Mouse (Mus musculus) R1 (cell line): ENCODE data around the gene Tgfb2.
A peak's percentile ranks its signal among the peaks of the same experiment; 100 is the strongest.

ENCODE experiments used
- DNase-seq: peaks from one replicate; pipeline ENCODE4 v3.0.0-alpha.2; 2018; ENCODE audit warnings: low read depth, low spot score

The Tgfb2 gene

GRCm38 (mm10) chr1:186656201-186656600 is 49.6 kb downstream of the Tgfb2 start:
- DNase-seq = no peak

GRCm38 (mm10) chr1:186655096-186655495 is 50.7 kb downstream of the Tgfb2 start:
- DNase-seq = no peak

GRCm38 (mm10) chr1:186652208-186652607 is 53.6 kb downstream of the Tgfb2 start:
- DNase-seq = no peak

- peak; percentile 6 for DNase-seq
Observed at GRCm38 (mm10) chr1:186650011-186650410, 55.8 kb downstream of the Tgfb2 start.

- DNase-seq = no peak
Observed at GRCm38 (mm10) chr1:186637304-186638213, 68.2 kb downstream of the Tgfb2 start.

GRCm38 (mm10) chr1:186635045-186635444 is 70.7 kb downstream of the Tgfb2 start:
- DNase-seq = no peak

GRCm38 (mm10) chr1:186631457-186631856 is 74.3 kb downstream of the Tgfb2 start:
- DNase-seq = no peak

GRCm38 (mm10) chr1:186630971-186631370 is 74.8 kb downstream of the Tgfb2 start:
- DNase-seq = no peak

- DNase-seq = no peak
Observed at GRCm38 (mm10) chr1:186627451-186627995, 78.3 kb downstream of the Tgfb2 start.

- DNase-seq = no peak
Observed at GRCm38 (mm10) chr1:186624474-186624873, 81.3 kb downstream of the Tgfb2 start.

- no peak for DNase-seq
Observed at GRCm38 (mm10) chr1:186621812-186622211, 84.0 kb downstream of the Tgfb2 start.

- DNase-seq = no peak
Observed at GRCm38 (mm10) chr1:186618285-186618684, 87.5 kb downstream of the Tgfb2 start.

- DNase-seq = no peak
Observed at GRCm38 (mm10) chr1:186611371-186611770, 94.4 kb downstream of the Tgfb2 start.

GRCm38 (mm10) chr1:186610481-186610880 is 95.3 kb downstream of the Tgfb2 start:
- DNase-seq = no peak

GRCm38 (mm10) chr1:186609793-186610233 is 96.0 kb downstream of the Tgfb2 start:
- DNase-seq = peak; percentile 89

- no peak for DNase-seq
Observed at GRCm38 (mm10) chr1:186608116-186608515, 97.7 kb downstream of the Tgfb2 start.

- DNase-seq = no peak
Observed at GRCm38 (mm10) chr1:186605635-186606034, 100.2 kb downstream of the Tgfb2 start.

GRCm38 (mm10) chr1:186604124-186604523 is 101.7 kb downstream of the Tgfb2 start:
- no peak for DNase-seq

GRCm38 (mm10) chr1:186588226-186588625 is 117.6 kb downstream of the Tgfb2 start:
- no peak for DNase-seq

GRCm38 (mm10) chr1:186587065-186587804 is 118.6 kb downstream of the Tgfb2 start:
- no peak for DNase-seq

GRCm38 (mm10) chr1:186585571-186586164 is 120.1 kb downstream of the Tgfb2 start:
- DNase-seq = peak; percentile 18

- DNase-seq = no peak
Observed at GRCm38 (mm10) chr1:186583933-186584332, 121.9 kb downstream of the Tgfb2 start.
